In the genomic region with DNA sequence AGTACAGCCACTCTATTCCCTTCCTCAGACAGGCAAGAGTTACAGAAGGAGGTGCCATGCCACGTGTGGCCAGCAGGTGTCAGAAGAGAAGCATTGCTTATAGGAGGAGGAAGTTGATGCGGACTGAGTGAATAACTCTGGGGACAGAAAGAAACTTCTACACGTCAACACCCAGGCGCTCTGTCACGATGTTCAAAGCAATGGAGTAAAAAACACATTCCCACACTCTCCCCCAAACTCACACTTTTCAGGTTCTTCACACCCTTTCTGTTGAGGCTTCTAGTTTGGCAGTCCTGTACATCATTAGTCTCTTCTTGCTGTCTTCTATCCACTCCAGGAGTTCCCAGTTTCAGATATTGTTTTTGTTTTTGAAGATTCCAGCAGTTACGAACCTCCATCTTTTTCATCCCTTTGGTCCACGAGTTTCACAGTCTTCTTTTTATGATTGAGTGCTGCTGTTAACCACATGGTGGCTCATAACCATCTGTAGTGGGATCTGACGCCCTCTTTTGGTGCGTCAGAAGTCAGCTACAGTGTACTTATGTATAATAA, we compare ENCODE assay signal across 7 mouse cellular contexts. TPM values are rescaled to one million over a fixed set of nuclear protein-coding genes. Genes with fewer than 3 reads are reported as not detected.
DNase-seq lines count a peak whose midpoint lies in the region; ATAC-seq lines count a peak whose summit lies in the region.

No protein-coding gene starts in this region.

- 17% methylated on average over 9 of the region's 9 CpGs for WGBS in intestine, embryonic 14.5 days
- 22% methylated on average over 9 of the region's 9 CpGs for WGBS in midbrain, embryonic 10.5 days

- intact Hi-C loops in gastrocnemius, postnatal 14 days (cut with DNase I; ENCODE audit: low total_unique reads) = loop anchor here (5.0 to 10.0 kb wide), 2 partner anchors 44 to 181 kb away; no protein-coding TSS in a partner anchor
- intact Hi-C loops in left cerebral cortex, postnatal 25 days (cut with DNase I) = loop anchor here (1.0 to 5.0 kb wide), 3 partner anchors 43 to 174 kb away; partner anchors contain the start of gene Uvssa

- no peak overlapping the region for H3K27ac ChIP-seq in intestine, embryonic 14.5 days (ENCODE audit: low read depth)
- H3K27ac ChIP-seq in midbrain, embryonic 10.5 days (replicated peaks) = 0 out of 2 replicates have a peak overlapping the region, but pooled peaks have one; percentile 38

- no peaks in the 10 kb centered on the region for H3K9me3 ChIP-seq in intestine, embryonic 14.5 days (ENCODE audit: control insufficient read depth, low read length)
- no peaks in the 10 kb centered on the region for H3K9me3 ChIP-seq in midbrain, embryonic 10.5 days (replicated peaks)

- DNase-seq in adrenal gland, adult 8-10 months = peak; percentile 63
- peak; percentile 95 for DNase-seq in embryo, embryonic 10.5 days (ENCODE audit: low spot score)
- peak; percentile 81 for DNase-seq in gastrocnemius, postnatal 14 days
- DNase-seq in intestine, embryonic 14.5 days (ENCODE audit: low spot score) = peak; percentile 92
- peak; percentile 70 to 82 for DNase-seq in left cerebral cortex, postnatal 25 days (ENCODE audit: low spot score in 2 of 2)
- DNase-seq in midbrain, embryonic 10.5 days (ENCODE audit: low spot score) = peak; percentile 81
- peak; percentile 43 to 58 for DNase-seq in right cerebral cortex, postnatal 36 days (ENCODE audit: low spot score in 2 of 2)

- no peaks in the 10 kb centered on the region for H3K27me3 ChIP-seq in intestine, embryonic 14.5 days (replicated peaks; ENCODE audit: control insufficient read depth, insufficient read depth, low read length)
- H3K27me3 ChIP-seq in midbrain, embryonic 10.5 days (ENCODE audit: low read depth, poor library complexity, severe bottlenecking) = no peaks in the 10 kb centered on the region

- 0 out of 2 replicates have a peak overlapping the region, but pooled peaks have one; percentile 11 for H3K4me3 ChIP-seq in intestine, embryonic 14.5 days (ENCODE audit: low read depth, low read length)
- H3K4me3 ChIP-seq in midbrain, embryonic 10.5 days = 0 out of 2 replicates have a peak overlapping the region, but pooled peaks have one; percentile 18

- ATAC-seq in intestine, embryonic 14.5 days (replicated peaks; ENCODE audit: low FRiP score, low TSS enrichment, low read depth) = peak; percentile 81

- H3K4me2 ChIP-seq in intestine, embryonic 14.5 days (ENCODE audit: low read length) = peak overlapping the region; percentile 48

- H3K9ac ChIP-seq in intestine, embryonic 14.5 days (ENCODE audit: low read length) = no peak overlapping the region

- no peaks in the 10 kb centered on the region for H3K36me3 ChIP-seq in intestine, embryonic 14.5 days (ENCODE audit: control insufficient read depth, insufficient read depth, low read length)
- no peaks in the 10 kb centered on the region for H3K36me3 ChIP-seq in midbrain, embryonic 10.5 days

- H3K4me1 ChIP-seq in intestine, embryonic 14.5 days (replicated peaks; ENCODE audit: control insufficient read depth, insufficient read depth, low read length) = peaks cover 5% of the 10 kb centered on the region
- 0 out of 2 replicates have a peak, but pooled peaks cover 3% of the 10 kb centered on the region for H3K4me1 ChIP-seq in midbrain, embryonic 10.5 days

RNA-seq across cellular contexts. Expression of gene Spon2, which starts 14.5 kb away (rescaled TPM):
- 1 to 10 TPM in 1 of 4 experiments, under 1 TPM in 3; 0.68 to 1.7 (median 0.78) TPM for total RNA-seq in adrenal gland, adult 8-10 months (2022)
- 10 to 100 TPM in 1 of 2 experiments, 1 to 10 TPM in 1; 3.5 to 12.3 TPM for total RNA-seq in gastrocnemius, postnatal 14 days (2021)
- 17.3 and 19.3 TPM in 2 replicates for polyA plus RNA-seq in intestine, embryonic 14.5 days (2014; fragmentation: Nextera tagmentation; extraction: Ambion mirVana)
- under 1 TPM; 0.57 to 0.64 TPM for total RNA-seq in left cerebral cortex, postnatal 25 days (2021)
- polyA plus RNA-seq in midbrain, embryonic 10.5 days (2016; fragmentation: Nextera tagmentation; extraction: Ambion mirVana) = 3.4 and 3.5 TPM in 2 replicates
